Mouse (Mus musculus) heart, adult 8-10 months (tissue): ENCODE results near the gene Tmem120b. TPM values are rescaled to one million over a fixed set of nuclear protein-coding genes. Genes with fewer than 3 reads are reported as not detected.

Experiments
- DNase-seq: peaks from one replicate; pipeline ENCODE4 v3.0.0; 2022; ENCODE audit warnings: low spot score
- total RNA-seq, 4 experiments: library from RNA; stranded (reverse); gene quantifications; 2 replicates each; pipeline ENCODE4 v1.2.4; 2022

The Tmem120b gene
- total RNA-seq: 10 to 100 TPM in 1 of 4 experiments, 1 to 10 TPM in 3; 7.7 to 10.7 (median 8.4) TPM

DNA sequence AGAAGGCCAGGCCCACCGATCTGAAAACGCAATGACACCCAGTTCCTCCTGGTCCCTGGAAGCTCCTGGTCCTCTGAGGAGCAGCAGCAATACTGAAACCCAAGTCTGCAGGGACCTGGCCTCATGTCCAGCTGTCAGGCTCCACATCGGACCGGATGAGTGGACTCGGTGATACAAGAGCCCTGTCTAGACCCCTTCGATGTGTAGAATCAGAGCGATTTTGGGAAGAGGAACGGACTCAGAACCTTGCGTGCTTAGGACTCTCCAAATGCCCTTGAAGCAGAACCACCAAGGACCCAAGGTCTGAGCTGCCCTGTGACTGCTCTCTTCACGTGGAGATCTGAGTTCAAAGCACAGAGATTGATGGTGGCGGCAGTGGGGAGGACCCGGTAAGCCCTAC lies at the start of gene Tmem120b:
Tmem120b (plus strand) TSS at position 301 of the 400 bp plus-strand sequence.
- no peak for DNase-seq

DNA sequence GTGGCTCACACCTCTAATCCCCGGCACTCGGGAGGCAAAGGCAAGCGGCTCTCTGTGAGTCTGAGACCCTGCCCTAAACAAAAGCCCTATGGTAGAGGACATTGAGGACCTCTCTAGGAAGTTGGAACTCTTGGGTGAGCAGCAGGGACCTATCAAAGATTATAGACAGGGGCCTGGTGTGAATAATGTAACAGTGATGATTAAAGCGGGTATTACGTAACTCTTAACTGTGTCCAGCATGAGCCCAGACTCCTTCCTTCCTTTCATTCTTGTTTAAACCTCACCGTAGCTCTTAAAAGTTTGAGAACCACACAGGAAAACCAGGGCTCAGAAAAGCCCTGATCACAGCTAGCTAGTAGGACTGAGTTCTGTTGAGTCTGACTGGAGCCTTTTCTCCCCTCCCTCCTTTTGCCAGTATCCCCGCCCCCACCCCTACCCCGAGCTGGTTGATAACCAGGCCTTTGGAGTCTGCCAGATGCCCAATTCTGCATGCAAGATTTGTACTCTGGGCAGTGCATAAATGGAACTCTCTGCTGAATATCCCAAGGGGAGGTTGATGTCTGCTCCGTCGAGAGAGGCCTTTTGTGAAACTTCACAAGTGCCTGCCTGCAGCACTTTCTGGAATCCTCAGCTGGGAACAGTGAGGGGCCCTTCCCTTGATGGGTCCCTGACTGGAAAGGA lies 48.7 kb upstream of the Tmem120b start:
- peak; percentile 60 for DNase-seq

DNA sequence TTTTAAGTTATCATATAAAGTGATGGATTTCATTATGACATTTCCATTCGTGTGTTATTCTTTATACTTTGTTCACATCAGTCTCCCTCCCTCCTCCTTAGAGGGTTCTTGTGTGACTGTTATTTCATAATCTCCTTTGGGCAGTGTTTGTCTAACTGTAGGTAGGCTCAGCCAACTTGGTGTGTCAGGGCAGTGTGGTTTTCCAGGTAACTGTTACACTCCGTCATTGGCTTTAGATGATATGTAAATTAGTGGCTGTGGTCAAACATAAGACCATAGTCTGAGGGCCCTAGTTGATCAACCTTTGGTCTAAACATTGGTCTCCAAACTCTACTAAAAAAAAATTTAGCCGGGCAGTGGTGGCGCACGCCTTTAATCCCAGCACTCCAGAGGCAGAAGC lies 47.8 kb upstream of the Tmem120b start:
- DNase-seq: no peak

DNA sequence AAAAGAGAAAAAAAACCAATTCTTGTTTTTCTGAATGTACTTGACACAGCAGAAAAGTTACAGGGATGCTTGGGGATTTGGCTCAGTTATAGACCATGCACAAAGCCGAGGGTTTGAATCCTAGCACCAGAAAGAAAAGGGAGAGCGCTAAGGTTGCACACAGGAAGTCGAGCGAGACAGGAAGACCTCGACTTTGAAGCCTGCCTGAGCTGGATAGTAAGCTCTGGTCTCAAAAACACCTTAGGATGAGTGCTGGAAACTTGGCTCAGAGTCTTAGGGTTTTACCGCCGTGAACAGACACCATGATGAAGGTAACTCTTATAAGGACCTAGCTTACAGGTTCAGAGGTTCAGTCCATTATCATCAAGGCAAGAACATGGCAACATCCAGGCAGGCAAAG lies 46.8 kb upstream of the Tmem120b start:
- DNase-seq: no peak

DNA sequence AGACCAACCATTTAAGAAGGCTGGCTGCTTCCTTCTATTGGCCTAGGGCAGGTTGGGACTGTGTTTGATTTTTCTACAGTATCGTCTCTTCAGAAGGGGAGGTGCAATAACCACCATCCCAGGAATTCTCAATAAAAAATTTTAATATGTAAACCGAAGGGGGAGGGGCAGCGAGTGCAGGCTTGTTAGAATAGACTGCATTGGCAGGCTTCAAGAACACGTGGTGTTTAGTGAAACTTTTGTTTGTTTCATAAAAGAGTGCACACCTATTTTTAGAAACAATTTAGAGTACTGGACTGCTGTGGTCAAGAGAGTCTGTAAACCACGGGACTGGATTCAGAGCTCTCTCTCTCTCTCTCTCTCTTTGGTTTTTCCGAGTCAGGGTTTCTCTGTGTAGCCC lies 45.2 kb upstream of the Tmem120b start:
- no peak for DNase-seq

DNA sequence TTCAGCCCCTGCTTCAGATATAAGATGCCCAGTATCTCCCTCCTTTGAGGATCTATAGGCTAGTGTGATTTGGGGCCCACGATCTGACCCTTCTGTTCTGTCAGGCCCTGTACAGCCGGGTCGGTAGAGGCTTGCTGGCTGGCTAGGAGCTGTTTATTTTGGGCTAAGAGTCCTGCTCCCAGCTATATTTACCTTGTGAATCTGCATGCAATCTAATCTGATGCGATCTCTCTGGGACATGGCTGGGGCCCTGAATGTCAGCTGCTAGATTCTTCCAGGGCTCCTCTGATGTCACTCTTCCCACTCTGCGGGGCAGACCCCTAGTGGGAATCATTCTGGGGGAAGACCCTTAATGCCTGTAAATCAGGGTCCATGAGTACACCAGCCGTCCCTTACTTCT lies 43.9 kb upstream of the Tmem120b start:
- no peak for DNase-seq

DNA sequence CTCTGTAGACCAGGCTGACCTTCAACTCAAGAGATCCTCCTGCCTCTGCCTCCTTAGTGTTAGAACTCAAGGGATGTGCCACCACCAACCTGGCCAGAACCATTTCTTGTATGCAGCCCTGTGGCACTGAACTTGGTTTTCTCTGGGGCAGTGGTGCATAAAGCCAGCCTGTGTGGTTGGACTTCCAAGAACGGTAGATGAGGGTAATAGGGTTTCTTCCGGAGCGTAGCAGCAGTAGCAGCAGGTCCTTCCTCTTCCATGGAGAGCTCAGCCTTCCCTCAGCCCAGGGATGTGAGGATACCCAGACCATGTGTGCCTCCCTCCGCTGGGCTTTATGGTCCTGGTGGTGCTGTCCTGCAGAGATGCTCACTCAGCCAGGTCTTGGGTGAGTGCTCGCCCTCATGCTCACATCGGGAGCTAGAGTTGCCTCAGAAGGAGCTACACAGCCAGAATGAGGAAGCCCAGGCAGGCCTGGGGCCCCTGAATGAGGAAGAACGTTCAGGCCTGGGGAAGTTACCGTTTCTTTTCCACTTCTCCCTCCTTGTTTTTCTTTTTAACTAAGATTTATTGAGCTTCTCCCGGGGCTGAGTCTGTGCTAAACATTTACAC lies 43.1 kb upstream of the Tmem120b start:
- DNase-seq: no peak

DNA sequence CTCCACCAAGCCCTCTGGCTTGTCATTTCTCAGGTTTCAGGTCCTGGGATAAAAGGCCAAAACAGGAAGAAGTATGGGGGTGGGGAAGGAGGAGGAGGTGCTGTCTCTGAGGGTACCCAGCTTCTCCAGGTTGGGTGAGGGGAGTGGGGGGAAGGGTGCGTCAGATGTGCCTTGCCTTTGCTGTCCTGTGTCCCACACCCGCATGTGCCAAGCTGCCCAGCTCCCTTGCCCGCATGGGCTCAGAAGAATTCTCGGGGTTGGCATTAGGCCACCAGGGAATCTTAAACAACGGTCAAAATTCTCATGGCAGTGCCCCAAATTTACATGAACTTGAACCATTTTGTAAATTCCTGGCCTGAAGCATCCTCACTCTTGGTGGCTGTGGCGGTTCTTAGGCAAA lies 41.8 kb upstream of the Tmem120b start:
- DNase-seq: no peak

DNA sequence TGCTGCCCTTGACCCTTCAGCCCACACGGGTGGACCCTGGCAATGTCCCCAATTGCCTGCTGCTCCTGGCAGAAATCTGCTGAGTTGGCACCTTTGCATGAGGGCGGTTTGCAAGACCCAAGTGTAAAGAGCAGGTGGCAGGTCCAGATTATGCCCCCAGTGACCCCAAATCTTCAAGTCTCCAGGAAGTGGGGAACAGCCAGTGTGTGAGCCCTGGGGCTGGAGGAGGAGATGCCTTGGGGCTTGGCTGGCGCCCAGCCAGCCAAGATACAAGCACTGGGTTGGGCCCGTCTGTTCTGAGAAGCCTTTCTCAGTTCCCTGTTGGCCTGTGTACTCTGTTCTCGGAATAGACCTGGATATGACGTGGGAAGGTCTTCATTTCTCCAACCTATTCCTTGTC lies 40.8 kb upstream of the Tmem120b start:
- DNase-seq: no peak

DNA sequence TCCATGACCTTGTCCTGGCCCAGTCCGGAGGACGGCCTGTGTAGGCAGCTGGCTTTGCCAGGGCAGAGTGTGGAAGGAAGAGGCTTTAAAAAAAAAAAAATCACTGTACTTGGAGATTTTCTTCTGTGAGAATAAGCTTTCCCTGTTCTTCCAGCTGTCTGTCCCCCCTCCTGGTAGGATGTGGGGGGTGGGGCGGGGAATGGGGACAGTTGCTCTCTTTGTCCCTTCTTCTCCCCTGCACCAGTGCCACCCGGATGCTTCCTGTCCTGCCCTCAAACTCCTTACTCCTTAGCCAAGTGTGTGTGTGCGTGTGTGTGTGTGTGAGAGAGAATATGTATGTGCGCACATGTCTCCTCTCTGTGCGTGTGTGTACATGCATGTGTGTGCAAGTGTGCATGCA lies 38.5 kb upstream of the Tmem120b start:
- DNase-seq: no peak

DNA sequence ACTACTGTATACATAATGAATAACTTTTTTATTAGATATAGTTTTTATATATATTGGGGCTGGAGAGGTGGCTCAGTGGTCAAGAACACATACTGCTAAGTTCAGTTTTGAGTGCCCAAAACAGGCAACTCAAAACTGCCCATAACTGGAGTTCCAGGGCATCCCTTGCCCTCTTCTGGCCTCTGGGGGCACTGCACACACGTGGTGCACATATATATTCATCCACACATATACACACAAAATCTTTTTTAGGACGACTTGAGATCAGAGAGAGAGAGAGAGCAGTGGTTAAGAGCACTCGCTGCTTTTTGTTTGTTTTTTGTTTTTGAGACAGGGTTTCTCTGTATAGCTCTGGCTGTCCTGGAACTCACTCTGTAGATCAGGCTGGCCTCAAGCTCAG lies 36.9 kb upstream of the Tmem120b start:
- DNase-seq: no peak

DNA sequence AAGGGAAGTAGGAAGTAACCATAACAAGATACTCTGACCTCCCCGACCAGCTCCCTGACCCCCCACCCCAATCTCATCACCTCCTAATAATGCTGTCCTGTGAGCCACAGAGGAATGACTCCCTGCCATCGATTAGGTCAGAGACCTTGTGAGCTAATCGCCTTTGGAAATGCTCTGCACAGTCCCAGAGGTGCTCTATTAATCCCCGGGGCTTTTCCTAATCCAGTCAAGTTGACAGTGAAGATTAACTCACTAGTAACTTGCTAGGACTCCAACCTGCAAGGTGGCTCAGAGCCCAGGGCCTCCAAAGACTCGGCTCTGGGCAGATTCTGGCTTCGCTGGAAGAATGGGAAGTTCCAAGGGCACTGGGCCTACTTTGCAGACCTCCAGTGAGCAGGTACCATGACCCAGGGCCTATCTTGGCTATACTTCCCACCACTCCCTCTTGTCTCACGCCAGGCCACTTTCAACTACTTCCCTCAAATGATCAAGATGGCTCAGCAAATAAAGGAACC lies 34.5 kb upstream of the Tmem120b start:
- no peak for DNase-seq

DNA sequence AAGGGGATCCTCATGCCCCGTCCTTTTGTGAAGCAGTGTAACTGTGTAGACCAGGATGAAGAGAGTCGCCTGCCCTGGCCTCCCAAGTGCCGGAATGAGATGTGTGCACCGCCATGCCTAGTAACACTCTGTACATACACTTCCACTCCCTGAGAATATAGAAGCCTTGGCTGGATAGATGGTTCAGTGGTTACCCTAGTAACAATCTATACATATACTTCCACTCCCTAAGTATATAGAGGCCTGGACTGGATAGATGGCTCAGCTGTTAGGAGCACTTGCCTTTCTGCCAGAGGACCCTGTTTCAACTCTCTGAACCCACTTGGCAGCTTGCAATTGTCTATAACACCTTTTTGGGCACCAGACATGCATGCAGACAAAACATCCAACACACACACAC lies 33.1 kb upstream of the Tmem120b start:
- no peak for DNase-seq

DNA sequence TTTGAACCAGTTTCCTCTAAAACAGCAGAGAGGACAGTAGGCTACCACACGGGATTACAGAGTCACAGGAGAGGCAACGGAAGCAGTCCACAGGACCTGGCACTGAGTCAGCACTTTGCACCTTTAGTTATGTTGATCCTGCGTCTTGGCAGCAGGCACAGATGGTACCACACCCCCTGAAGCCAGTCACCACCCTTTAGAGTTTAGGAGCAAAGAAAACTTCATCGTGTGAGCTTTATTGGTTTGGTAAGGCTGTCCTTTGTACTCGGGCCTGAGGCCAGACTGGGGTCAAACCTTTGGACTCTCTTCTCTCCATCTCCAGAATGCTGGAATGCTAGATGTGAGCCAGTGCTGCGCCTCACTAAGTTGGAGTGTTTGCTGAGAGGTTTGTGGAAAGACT lies 32.7 kb upstream of the Tmem120b start:
- DNase-seq: no peak

DNA sequence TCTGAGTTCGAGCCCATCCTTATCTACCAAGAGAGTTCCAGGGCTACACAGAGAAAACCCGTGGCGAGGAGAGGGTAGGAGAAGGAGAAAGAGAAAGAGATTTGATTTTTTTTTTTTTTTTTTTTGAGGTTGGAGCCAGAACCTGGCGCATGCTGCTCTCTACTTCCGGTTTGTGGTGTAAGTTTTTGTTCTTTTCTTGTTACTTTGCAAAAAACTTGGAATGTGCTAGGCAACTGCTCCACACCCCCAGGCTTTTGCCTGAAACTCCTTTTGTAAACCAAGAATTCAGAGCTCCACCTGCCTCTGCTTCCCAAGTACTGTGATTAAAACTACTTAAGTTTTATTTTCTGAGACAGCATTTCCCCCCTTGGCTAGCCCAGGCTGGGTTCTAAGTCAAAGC lies 30.1 kb upstream of the Tmem120b start:
- DNase-seq: no peak

DNA sequence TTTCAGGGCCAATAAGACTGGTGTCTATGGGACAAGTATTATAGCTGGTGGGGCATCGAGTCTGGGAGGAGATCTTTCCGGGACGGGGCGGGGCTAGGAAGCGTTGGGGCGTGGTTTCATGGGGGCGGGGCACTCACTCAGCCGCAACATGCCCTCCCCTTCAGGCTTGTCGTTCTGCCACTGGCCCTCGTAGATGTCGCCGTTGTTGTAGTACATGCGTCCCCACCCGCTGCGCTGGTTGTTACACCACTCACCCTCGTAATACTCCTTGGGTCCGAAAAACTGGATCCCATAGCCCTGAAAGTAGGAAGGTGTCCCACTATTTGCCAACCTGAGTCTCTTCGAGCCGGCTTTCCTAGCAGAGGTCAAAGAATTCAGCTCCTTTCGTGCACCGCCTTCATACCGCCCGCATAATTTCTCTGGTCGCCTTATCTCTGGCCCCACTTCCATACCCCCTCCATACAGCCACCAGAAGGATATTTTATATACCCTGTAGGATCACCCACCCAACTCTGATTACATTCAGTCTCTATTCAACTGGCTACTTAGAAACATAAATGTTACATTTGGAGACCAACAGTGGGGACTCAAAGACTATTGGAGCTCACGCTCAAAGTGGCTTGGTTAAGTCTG lies 29.0 kb upstream of the Tmem120b start:
- peak; percentile 78 for DNase-seq

DNA sequence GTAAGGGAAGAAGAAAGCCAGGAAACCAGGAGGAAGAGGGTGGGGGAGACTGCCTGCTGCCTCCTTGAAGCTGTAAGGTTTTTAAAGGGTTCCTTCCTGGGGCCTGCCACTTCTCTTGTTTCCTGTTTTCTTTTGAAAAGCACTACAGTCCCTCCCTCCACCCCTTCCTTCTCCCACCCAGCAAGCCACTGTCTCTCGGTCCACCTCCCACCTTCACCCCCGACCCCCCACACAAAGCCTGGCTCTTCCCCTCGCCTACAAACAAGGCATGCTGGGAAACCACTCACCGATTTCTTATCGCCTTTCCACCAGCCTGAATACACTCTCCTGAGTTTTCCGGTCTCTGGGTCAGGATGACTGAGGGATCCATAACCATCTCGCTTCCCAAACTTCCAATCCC lies 27.4 kb upstream of the Tmem120b start:
- DNase-seq: no peak

DNA sequence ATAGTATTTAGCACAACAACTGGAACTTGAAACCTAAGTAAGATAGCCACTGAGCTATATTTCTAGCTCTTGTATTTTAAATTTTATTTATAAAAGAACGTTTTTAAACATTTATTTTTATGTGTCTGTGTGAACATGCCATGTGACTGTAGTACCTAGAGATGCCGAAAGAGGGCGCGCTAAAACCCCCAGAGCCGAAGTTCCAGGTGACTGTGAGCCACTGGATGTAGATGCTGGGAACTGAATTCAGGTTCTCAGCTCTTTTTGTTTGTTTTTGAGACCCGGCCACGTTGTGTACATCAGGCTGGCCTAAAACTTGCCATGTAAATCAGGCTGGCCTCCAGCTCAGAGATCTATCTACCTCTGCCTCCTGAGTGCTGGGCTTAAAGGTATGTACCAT lies 24.4 kb upstream of the Tmem120b start:
- no peak for DNase-seq

DNA sequence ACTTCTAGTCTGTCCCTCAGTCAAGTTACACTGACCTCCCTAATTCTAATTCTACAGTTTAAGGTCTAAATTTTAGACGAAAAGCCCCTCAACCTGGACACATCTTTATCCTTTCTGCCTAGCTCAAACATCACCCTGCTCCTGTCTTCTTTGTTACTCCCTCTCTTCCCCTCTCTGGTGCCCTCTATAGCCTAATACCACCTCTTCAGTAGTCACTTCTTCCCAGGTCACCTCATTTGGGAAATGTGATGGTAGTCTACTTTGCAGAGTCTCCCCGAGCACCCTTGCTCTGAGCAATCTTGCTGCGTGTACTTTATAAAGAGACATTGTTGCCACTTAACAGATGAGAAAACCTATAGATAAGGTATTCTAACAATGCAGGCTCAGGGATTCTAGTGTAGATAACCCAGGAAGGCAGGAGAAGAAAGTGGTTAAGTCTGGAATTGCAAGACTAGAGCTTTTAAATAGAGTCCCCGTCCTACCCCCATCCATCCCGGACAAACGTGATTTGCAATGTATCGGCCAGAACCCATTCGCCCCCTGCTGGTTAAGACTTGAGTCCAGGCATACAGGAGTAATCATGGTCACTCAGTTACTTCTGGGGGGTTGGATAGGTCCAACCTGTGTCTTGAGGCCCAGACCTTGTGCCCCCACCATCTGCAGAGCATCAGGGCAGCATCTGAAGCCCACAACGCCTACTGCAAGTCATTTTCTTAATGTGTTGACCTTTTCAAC lies 22.5 kb upstream of the Tmem120b start:
- peak; percentile 80 for DNase-seq

DNA sequence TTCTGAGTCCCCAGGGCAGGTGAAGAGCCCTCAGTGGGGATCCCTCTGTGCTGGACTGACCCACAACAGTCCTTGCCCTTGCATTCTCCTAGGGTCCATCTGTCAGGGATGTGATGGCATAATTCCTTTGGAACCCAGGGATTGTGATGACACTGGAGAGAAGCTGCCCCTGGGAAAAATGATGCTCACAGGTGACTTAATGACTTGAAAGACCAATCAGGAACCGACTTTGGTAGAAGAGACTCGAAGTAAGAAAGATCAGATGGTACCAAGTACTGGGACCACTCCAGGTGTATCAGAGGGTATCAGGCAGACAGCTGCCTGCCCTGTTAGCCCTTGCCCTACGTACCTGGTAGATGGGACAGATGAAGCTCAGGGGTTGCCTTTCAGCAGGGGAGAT lies 21.3 kb upstream of the Tmem120b start, which contains the start of gene Morn3:
Morn3 (minus strand) TSS at position 101 of the 400 bp plus-strand sequence.
- no peak for DNase-seq

DNA sequence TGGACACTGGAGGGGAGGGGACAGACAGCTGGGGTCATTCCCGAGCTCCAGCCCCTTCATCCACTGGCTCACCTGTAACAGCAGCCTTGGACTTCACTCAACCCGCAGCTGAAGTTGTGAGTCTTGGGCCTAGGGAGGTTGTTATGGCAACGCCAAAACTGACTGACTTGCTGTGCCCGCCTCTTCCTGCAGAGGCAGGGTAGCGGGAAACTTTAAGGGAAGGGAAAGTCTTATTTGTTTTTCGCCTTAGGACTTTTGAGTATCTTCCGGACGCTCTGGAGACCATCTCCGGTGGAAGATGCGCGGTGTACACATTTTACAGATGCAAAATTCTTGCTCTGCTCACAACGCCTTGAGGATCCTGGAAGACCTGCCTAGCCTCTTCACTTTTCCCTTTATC lies 18.9 kb upstream of the Tmem120b start:
- DNase-seq: no peak

DNA sequence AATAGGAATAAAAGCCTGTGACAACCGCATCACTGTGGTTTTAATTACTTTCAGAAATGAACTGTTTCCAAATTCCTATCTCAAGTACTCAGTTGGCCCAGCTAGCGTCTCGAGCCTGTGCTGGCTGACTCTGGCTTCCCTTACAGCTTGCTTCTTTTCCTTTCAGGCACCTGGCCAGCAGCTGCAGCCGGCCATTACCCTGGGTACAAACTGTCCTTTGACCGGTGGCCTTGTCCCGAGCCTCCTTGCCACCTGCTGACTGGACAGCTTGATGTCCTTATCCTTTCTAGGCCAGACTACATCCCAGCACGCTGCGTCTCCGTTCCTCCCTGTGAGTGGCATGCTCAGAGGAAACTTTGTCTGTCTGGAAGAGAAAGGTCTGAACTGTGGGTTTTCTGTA lies 17.3 kb upstream of the Tmem120b start:
- DNase-seq: no peak
